Mouse (Mus musculus) heart, adult 2 months (tissue): ENCODE measurements around the gene Zbtb40.

Source experiments
- CTCF ChIP-seq: fragments of 200-600 bp; IDR thresholded peaks from 2 replicates; pipeline ENCODE4 v1.8.1; 2022; ENCODE audit warnings: antibody characterized with exemption, mild to moderate bottlenecking, moderate library complexity
- EP300 ChIP-seq: fragments of 200-500 bp; IDR thresholded peaks from 2 replicates; pipeline ENCODE4 v1.6.1; 2011; ENCODE audit warnings: low read depth, low read length, control low read depth; ENCODE audit not compliant: insufficient read depth
- POLR2A ChIP-seq: fragments of 200-500 bp; IDR thresholded peaks from 2 replicates; pipeline ENCODE4 v1.6.1; 2011; ENCODE audit warnings: mild to moderate bottlenecking, low read depth, low read length, control low read depth; ENCODE audit not compliant: insufficient read depth

DNA sequence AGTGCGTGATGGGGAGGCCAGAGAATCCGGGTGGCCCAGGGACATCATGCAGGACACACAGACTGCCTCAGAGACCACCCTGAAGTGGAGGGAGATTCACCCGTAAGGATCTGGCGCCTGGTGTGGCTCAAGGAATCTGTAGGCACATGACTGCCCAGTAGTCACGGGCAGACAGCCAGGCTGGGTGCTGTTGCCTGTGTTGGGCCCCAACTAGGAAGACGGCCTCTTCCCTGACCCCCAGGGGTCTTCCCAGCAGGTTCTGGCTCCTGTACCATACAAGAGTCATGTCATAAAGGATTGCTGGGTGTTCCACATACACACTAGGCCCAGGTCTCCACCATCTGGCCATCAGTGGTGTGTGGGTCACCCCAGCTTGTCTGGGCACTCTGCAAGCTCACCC, 94.0 kb downstream of the Zbtb40 start:
- TF ChIP-seq CTCF (no peak), POLR2A (no peak), EP300 (no peak)
